Mouse (Mus musculus) liver, embryonic 14 days (tissue): ENCODE data around the gene N4bp1. TPM values are rescaled to one million over a fixed set of nuclear protein-coding genes. Genes with fewer than 3 reads are reported as not detected.

Experiments used
- polyA plus RNA-seq: library from polyadenylated mRNA; depleted of rRNA; stranded (reverse); fragments of >200 nt; gene quantifications from 2 replicates; pipeline ENCODE4 v1.2.3, GENCODE M21; 2012; rRNA removed

Gene N4bp1
- 2.7 and 3.6 TPM in 2 replicates for polyA plus RNA-seq

DNA sequence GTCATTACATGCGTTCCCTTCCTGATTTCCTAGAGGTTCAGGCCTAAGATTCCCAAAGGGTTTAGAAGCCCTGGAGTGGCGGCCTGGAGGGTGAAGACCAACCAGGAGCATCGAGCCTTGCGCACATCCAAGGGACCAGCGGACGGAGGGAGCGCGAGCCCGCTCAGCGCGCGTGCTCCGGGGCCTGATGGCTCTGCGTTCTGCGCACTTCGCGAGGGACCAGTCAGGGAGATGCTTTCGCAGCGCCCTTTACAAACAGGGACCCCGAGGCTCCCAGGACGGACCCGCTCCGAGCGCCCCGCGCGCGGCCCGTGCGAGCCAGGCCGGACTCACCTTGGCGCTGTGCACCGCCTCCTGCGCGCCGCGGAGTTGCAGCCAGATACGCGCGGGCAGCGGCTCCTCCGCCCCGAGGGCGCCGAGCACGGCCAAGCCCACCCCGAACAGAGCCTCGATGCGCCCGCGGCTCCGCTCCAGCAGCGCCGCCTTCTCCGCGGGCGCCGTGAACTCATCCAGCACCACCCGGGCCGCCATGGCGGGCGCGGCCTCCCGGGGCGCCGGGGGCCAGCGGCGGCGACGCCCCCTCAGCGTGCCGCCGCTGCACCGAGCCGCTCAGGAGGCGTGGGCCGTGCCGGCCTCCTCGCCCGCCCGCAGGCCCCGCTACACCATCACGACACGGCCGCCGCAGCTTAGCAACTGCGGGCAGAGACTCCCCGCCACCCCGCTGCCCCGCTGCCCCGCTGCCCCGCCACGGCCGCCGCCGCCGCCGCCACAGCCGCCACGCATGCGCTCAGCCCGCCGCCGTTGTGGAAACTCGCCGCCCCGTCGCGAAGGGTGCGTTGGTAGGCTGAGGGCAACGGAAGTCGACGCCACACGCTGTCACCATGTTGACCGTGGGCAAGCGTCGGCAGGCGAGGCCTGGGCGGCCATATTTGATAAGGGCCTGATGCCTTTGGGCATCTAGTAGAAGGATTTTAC, at the start of gene N4bp1:
Gene N4bp1, minus strand, starts transcription at position 770 of the 975 bp plus-strand sequence.

Other genes with a start within 250 kb of the N4bp1 start
- 0.24 and 0.32 TPM in 2 replicates for gene Gm10638, start 139.6 kb downstream of the N4bp1 start, polyA plus RNA-seq
- gene Siah1a, start 139.3 kb downstream of the N4bp1 start, polyA plus RNA-seq: 9.4 and 9.7 TPM in 2 replicates